In the genomic region with DNA sequence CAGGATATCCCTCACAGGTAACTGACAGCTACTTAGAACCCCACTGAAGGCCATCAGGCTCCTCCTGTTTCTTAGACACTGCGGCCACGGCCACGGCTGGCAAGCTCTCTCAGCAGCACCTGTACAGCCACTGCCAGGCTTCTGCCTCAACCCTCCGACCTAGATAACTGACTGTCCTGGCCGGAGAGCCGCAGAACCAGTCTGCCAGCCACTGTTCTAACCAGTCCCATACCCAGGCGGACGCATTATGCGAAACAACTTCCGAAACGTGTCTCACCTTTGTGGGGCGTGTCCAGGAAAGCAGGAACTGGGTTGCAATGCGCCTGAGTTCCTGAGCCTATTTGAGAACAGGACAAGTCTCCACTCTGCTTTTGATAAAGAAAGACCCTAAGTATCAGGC, we compare ENCODE assay signal across 14 mouse cellular contexts. TPM values are rescaled to one million over a fixed set of nuclear protein-coding genes. Genes with fewer than 3 reads are reported as not detected.
DNase-seq lines count a peak whose midpoint lies in the region; ATAC-seq and TF ChIP-seq lines count a peak whose summit lies in the region.
"Had no signal": no experiment of that assay in that cellular context is flagged by ENCODE, and none has a peak within 500 bp of the region (broad histone marks: within the 10 kb centered on the region; RNA-seq: fewer than 3 reads in every experiment).

No protein-coding gene starts in this region.

- WGBS in heart, embryonic 10.5 days = 81% methylated on average over 13 of the region's 13 CpGs
- WGBS in kidney, adult 2 months = 54% methylated on average over 13 of the region's 13 CpGs
- WGBS in liver, embryonic 14.5 days (ENCODE audit: insufficient replicate concordance) = 85% methylated on average over 13 of the region's 13 CpGs
- WGBS in midbrain, embryonic 13.5 days = 95% methylated on average over 13 of the region's 13 CpGs

- H3K27me3 ChIP-seq in heart, embryonic 10.5 days (ENCODE audit: insufficient read depth, poor library complexity, severe bottlenecking) = peaks cover 12% of the 10 kb centered on the region; the same call in 1 of the 2 replicates
- H3K27me3 ChIP-seq in kidney, adult 2 months (replicated peaks; ENCODE audit: control insufficient read depth, insufficient read depth, low read length) = no peaks in the 10 kb centered on the region
- no peaks in the 10 kb centered on the region for H3K27me3 ChIP-seq in liver, embryonic 14.5 days (ENCODE audit: control insufficient read depth, insufficient read depth, low read length)
- H3K27me3 ChIP-seq in midbrain, embryonic 13.5 days = 0 out of 2 replicates have a peak, but pooled peaks cover 5% of the 10 kb centered on the region

- no peak for TF ChIP-seq CTCF in kidney, adult 2 months (conservative IDR thresholded peaks at IDR 0.05; ENCODE audit: insufficient read depth, insufficient read length, low read depth, low read length)
- TF ChIP-seq CTCF in liver, embryonic 14.5 days (IDR thresholded peaks at IDR 0.05; ENCODE audit: low read depth) = no peak

- H3K4me2 ChIP-seq in liver, embryonic 14.5 days (ENCODE audit: low read depth) = peak overlapping the region; percentile 72
- no peak overlapping the region for H3K4me2 ChIP-seq in midbrain, embryonic 13.5 days (replicated peaks)
- H3K4me2 ChIP-seq: hindbrain, embryonic 14.5 days; limb, embryonic 12.5 days had no signal

- H3K9ac ChIP-seq in liver, embryonic 14.5 days (replicated peaks) = peak overlapping the region; percentile 15; the same call in 1 of the 2 replicates
- H3K9ac ChIP-seq in midbrain, embryonic 13.5 days (replicated peaks) = no peak overlapping the region
- H3K9ac ChIP-seq: hindbrain, embryonic 14.5 days; limb, embryonic 12.5 days had no signal

- no peak for TF ChIP-seq EP300 in liver, embryonic 14.5 days (IDR thresholded peaks at IDR 0.05; ENCODE audit: low read depth)

- H3K4me3 ChIP-seq in heart, embryonic 10.5 days = no peak overlapping the region
- no peak overlapping the region for H3K4me3 ChIP-seq in kidney, adult 2 months (ENCODE audit: insufficient read depth, low read depth, low read length)
- no peak overlapping the region for H3K4me3 ChIP-seq in liver, embryonic 14.5 days (ENCODE audit: insufficient read depth in 1 of 2, low read depth in 2 of 2, low read length in 2 of 2)
- H3K4me3 ChIP-seq in midbrain, embryonic 13.5 days (replicated peaks) = no peak overlapping the region
- H3K4me3 ChIP-seq: limb, embryonic 12.5 days had no signal

- intact Hi-C loops in heart, postnatal 14 days (cut with DNase I) = no loop called here

- no peaks in the 10 kb centered on the region for H3K9me3 ChIP-seq in heart, embryonic 10.5 days
- no peaks in the 10 kb centered on the region for H3K9me3 ChIP-seq in liver, embryonic 14.5 days (ENCODE audit: control insufficient read depth, low read length)
- no peaks in the 10 kb centered on the region for H3K9me3 ChIP-seq in midbrain, embryonic 13.5 days
- H3K9me3 ChIP-seq: limb, embryonic 12.5 days had no signal

- H3K27ac ChIP-seq in heart, embryonic 10.5 days = peak overlapping the region; percentile 82
- peak overlapping the region; percentile 16; the same call in 1 of the 2 replicates for H3K27ac ChIP-seq in kidney, adult 2 months (ENCODE audit: insufficient read depth, low read depth, low read length)
- peak overlapping the region; percentile 99 for H3K27ac ChIP-seq in liver, embryonic 14.5 days
- no peak overlapping the region for H3K27ac ChIP-seq in midbrain, embryonic 13.5 days
- H3K27ac ChIP-seq: hindbrain, embryonic 14.5 days; limb, embryonic 12.5 days had no signal

- no peak for ATAC-seq in liver, embryonic 14.5 days (ENCODE audit: insufficient read depth)
- ATAC-seq in midbrain, embryonic 13.5 days = no peak

- peaks cover 90% of the 10 kb centered on the region for H3K4me1 ChIP-seq in heart, embryonic 10.5 days
- peaks cover 76% of the 10 kb centered on the region for H3K4me1 ChIP-seq in kidney, adult 2 months (ENCODE audit: control insufficient read depth, insufficient read depth, low read length)
- H3K4me1 ChIP-seq in liver, embryonic 14.5 days (replicated peaks; ENCODE audit: control insufficient read depth in 2 of 2, insufficient read depth in 2 of 2, low read length in 1 of 2) = peaks cover 58 to 60% of the 10 kb centered on the region in 2 experiments
- peaks cover 38% of the 10 kb centered on the region for H3K4me1 ChIP-seq in midbrain, embryonic 13.5 days (replicated peaks)

- H3K36me3 ChIP-seq in heart, embryonic 10.5 days = peaks cover 11% of the 10 kb centered on the region
- H3K36me3 ChIP-seq in kidney, adult 2 months (ENCODE audit: control insufficient read depth, insufficient read depth, low read length) = peaks cover 1% of the 10 kb centered on the region; the same call in 1 of the 2 replicates
- H3K36me3 ChIP-seq in liver, embryonic 14.5 days (replicated peaks; ENCODE audit: control insufficient read depth, insufficient read depth, low read depth) = no peaks in the 10 kb centered on the region; the same call in 1 of the 2 replicates
- 0 out of 2 replicates have a peak, but pooled peaks cover 4% of the 10 kb centered on the region for H3K36me3 ChIP-seq in midbrain, embryonic 13.5 days

- TF ChIP-seq POLR2A in kidney, adult 2 months (IDR thresholded peaks at IDR 0.05; ENCODE audit: low read depth, low read length) = no peak

- DNase-seq in heart, embryonic 10.5 days (ENCODE audit: low spot score) = no peak
- no peak for DNase-seq in heart, postnatal 14 days
- no peak for DNase-seq in kidney, adult 2 months
- no peak for DNase-seq in kidney, adult 9 months
- DNase-seq in ES-CJ7 (ENCODE audit: low read depth, low spot score) = peak; percentile 24
- DNase-seq in liver, embryonic 14.5 days (ENCODE audit: low read depth in 3 of 3, low spot score in 3 of 3) = no peak
- DNase-seq: cerebellum, postnatal 36 days; kidney, adult 11 months; layer of hippocampus, postnatal 36 days; lung, postnatal 10 days; thymus, adult 18-20 months had no signal

RNA-seq across cellular contexts. Expression of a gene that starts 50.0 kb away (rescaled TPM):
- 8.2 and 8.3 TPM in 2 replicates for polyA plus RNA-seq in heart, embryonic 10.5 days (2016; fragmentation: Nextera tagmentation; extraction: Ambion mirVana)
- 10 to 100 TPM; 29.7 to 46.1 TPM for total RNA-seq in heart, postnatal 14 days (2021)
- polyA plus RNA-seq in kidney, adult 2 months (2012; rRNA removed) = 57.1 and 59.4 TPM in 2 replicates
- 6.7 and 8.8 TPM in 2 replicates for polyA plus RNA-seq in liver, embryonic 14.5 days (2012; rRNA removed)
- 5.0 and 6.6 TPM in 2 replicates for polyA plus RNA-seq in liver, embryonic 14.5 days (2014; fragmentation: Nextera tagmentation; extraction: Ambion mirVana)
- polyA plus RNA-seq in midbrain, embryonic 13.5 days (2015; fragmentation: Nextera tagmentation; extraction: Ambion mirVana) = 2.7 and 3.6 TPM in 2 replicates
